Mouse (Mus musculus) left cerebral cortex, postnatal 14 days (tissue): ENCODE results near the gene Scml4. TPM values are rescaled to one million over a fixed set of nuclear protein-coding genes. Genes with fewer than 3 reads are reported as not detected.

ENCODE experiments used
- DNase-seq, 2 experiments: peaks; one replicate each; pipeline ENCODE4 v3.0.0; 2021 to 2022; ENCODE audit warnings: low spot score in 2 of 2, mixed read lengths in 1 of 2
- intact Hi-C: fragments of 180-260 bp; cut with DNase I; formaldehyde crosslinking; loops from one replicate; pipeline ENCODE4 v1.15.1; 2025
- total RNA-seq, 2 experiments: library from RNA; stranded (reverse); gene quantifications; 2 replicates each; pipeline ENCODE4 v1.2.3; 2021

Scml4 gene
- total RNA-seq, 2 experiments from 2014 or later: 4.1 to 5.4 TPM

DNA sequence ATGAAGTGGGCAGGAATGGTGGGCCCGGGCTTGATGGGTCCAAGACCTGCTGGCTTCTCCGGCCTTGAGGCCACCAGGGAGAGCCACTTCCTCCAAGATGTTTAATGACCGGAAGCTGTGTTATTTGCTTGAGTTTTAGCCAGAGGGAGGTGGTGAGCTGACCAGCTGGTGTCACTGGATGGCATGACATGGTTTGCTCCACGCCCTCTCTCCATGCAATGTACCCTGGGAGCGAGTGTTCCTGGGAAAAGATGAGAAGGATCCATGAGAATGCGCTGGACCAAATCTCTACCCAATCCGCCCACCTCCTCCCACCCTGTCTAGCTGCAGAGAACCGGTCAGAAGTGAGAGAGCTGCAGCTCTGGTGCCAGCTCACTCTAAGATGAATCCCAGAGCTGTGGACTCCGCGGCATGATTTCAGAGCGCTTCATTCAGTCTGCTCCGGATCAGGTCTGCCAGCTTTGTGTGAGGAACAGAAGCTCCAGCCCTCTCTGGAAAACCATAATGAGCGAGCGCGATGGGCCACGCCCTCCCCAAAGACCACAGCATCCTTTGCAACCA is 144.1 kb downstream of the Scml4 start:
- DNase-seq: no peak
- intact Hi-C loops: loop anchor here (10.0 kb wide), 1 partner anchor 291 kb away; no protein-coding TSS in a partner anchor

DNA sequence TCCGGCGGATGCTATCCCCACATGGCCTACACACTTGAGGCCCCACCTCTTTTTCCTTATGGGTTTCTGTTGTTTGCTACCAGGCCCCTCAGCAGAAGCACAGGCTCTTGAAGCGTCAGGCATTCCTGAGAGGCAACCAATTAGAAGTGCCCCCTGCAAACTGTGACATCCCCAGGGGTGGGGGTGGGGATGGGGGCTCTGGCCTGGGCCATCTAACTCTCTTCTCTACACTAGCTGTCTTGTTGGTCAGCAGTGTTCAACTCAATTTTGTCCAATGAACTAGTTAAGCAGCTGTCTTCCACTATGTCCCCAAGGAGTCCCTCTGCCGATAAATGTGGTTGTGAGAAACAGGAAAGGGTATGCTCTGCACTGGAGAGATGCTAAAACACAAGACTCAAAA is 144.9 kb downstream of the Scml4 start:
- no peak for DNase-seq
- intact Hi-C loops: loop anchor here (10.0 kb wide), 1 partner anchor 290 kb away; no protein-coding TSS in a partner anchor

DNA sequence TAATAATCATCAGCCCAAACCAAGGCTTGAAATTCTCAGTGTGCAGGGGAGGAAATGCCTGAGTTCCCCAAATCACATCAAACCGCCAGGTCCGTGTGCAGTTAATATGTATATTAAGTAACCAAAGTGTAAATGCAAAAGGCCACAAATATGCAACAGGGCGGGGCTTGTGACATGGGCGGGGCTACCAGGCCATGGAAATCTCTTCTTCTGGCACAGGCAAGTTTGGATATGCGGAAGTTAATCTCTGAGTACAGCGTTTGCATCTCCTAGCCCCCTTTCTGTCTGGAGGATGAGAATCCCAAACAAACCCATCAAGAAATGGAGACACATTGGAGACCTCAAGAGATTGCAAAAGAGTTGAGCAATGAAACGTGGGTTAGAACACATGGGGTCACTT is 145.5 kb downstream of the Scml4 start:
- no peak for DNase-seq
- intact Hi-C loops: loop anchor here (10.0 kb wide), 1 partner anchor 289 kb away; no protein-coding TSS in a partner anchor

DNA sequence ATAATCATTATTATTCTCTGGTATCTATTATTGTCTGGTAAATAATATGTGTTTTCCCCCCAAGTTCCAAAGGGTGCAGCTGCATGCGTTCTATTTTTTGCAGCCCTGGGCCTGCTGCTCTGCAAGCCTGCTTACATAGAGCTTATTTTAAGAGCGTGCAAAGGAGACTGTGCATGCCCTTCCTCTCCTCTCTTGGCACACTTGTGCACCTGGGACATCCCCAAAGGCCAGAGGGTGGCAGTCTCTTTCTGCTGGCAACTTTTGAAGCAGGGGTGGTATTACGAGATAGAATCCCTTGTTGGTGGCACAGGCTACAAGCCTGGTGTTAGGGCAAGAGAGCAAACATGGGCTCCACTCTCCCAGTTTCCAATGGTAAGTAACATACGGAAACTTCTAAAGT is 146.4 kb downstream of the Scml4 start:
- intact Hi-C loops: loop anchor here (10.0 kb wide), 1 partner anchor 288 kb away; no protein-coding TSS in a partner anchor
- DNase-seq: peak in 1 of 2 experiments; percentile 28

DNA sequence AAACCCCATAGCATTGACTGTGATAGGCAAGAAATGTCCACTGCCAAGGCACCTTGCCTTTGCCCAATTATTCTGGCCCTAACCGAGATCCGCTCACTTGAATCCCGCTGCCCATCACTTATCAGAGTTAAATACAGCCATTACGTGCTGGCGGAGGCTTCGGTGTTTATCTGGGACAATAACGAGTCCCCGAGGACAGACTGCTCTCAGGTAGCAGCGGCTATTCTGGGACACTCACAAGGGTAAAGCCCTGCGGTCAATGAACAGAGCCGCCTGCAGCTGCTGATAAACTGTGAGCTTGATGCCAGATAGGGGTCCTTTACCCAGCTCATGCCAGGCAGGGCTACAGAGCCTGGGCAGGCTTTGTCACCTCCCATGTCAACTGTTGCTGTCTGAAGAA is 147.9 kb downstream of the Scml4 start:
- DNase-seq: no peak
- intact Hi-C loops: loop anchor here (10.0 kb wide), 1 partner anchor 287 kb away; no protein-coding TSS in a partner anchor

Other genes with a start within 250 kb of the Scml4 start
- 10 to 100 TPM; 39.2 to 45.8 TPM for gene Sec63, start 98.9 kb upstream of the Scml4 start, total RNA-seq